Mouse (Mus musculus) ES-Bruce4 (cell line): ENCODE results near the gene Dnajc22.

ENCODE experiments used
- CTCF ChIP-seq: IDR thresholded peaks from one replicate; pipeline ENCODE4 v1.8.1; 2011; ENCODE audit warnings: low read depth, low read length
- EP300 ChIP-seq: IDR thresholded peaks from 2 replicates; pipeline ENCODE4 v1.6.1; 2011; ENCODE audit warnings: low read depth, low read length; ENCODE audit not compliant: insufficient read depth
- POLR2A ChIP-seq: IDR thresholded peaks from one replicate; pipeline ENCODE4 v1.8.1; 2011; ENCODE audit warnings: low read length; ENCODE audit not compliant: insufficient read depth

DNA sequence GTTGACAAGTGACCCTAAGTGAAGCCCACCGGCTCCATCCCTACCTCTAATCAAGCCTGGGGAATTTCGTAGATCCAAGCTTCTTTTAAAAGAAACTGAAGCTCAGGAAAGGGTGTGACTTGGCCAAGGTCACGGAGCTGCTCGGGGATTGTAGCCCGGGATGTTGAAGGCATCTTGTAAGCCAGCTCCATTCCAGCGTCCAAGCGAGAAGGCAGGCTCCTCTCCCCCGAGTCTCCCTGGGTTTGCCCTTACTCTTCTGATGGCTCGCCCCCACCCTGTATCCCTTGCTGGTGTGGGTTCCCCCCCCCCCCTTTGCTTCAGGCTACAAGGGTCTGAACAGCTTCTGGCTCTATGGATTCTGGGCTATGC, 5.5 kb downstream of the Dnajc22 start:
- TF ChIP-seq CTCF (no peak), EP300 (no peak), POLR2A (no peak)
